Mouse (Mus musculus): ENCODE data around the gene Slfn5. TPM values are rescaled to one million over a fixed set of nuclear protein-coding genes. Genes with fewer than 3 reads are reported as not detected.
"Not testable (repeated sequence)": the region's sequence is repeated elsewhere in the genome, so short reads cannot be mapped to it uniquely, and the experiment has no call there.

Gene Slfn5
- polyA plus RNA-seq, 1 experiment from 2014 or later: 0.83 TPM

DNA sequence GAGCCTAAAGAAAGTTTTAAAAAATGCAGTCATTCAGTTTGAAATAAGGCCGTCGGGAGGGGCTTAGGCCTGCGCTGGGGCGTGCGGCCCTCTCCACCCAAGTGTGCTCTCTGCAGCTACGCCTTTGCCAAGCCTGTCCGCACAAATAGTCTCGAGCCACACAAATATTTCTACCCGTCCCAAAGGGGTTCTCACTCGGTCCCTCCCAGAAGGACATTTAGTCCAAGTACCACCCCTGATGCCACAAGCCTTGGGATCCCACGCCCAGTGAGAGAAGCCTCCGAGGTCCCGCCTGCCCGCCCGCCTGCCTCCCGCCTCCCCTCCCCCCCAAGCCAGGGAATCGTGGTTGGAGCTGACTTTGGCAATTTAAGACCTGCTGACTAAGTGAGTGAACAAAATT is 32.0 kb downstream of the Slfn5 start:
- WGBS: 82% methylated on average over 17 of the region's 17 CpGs

DNA sequence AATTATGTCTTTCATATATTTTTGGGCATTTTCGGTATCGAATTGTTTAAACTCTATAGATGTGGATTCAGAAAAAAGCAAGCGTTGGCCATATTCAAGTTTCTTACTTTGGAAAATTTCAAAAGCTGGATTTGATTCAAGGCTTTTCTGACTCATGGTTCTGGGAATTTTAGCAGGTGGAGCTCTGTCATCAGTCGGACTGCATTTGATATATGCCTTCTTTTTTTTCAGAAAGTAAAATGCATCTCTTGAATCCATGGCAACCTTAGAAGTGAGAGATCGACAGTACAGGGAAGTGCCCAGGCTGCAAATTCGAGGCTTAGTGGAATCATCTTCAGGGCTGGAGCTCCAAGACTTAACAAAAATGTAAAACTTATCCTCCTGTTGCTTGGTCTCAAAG is 36.5 kb downstream of the Slfn5 start:
- 85% methylated on average over 6 of the region's 6 CpGs for WGBS
- peaks cover 18% of the 10 kb centered on the region for H3K4me1 ChIP-seq
- H3K4me2 ChIP-seq (replicated peaks): no peak overlapping the region
- H3K9ac ChIP-seq (replicated peaks): no peak overlapping the region
- no peak overlapping the region for H3K27ac ChIP-seq (replicated peaks)
- H3K27me3 ChIP-seq: peaks cover 18% of the 10 kb centered on the region
- ATAC-seq (ENCODE audit: low FRiP score, low read depth): no peak
- 0 out of 2 replicates have a peak, but pooled peaks cover 5% of the 10 kb centered on the region for H3K36me3 ChIP-seq
- no peaks in the 10 kb centered on the region for H3K9me3 ChIP-seq
- no peak overlapping the region for H3K4me3 ChIP-seq

More for the DNA sequence above, 32.0 kb downstream of the Slfn5 start:
- Histone ChIP-seq H3K9me3 (no peaks in the 10 kb centered on the region), H3K4me1 (no peaks in the 10 kb centered on the region), H3K4me2 (replicated peaks) (no peak overlapping the region), H3K27ac (replicated peaks) (no peak overlapping the region), H3K36me3 (0 out of 2 replicates have a peak, but pooled peaks cover 5% of the 10 kb centered on the region), H3K4me3 (no peak overlapping the region), H3K27me3 (no peaks in the 10 kb centered on the region), H3K9ac (replicated peaks) (no peak overlapping the region)
- ATAC-seq (ENCODE audit: low FRiP score, low read depth): no peak

GRCm38 (mm10) chr11:82989357-82989756 is 38.2 kb downstream of the Slfn5 start:
- Histone ChIP-seq H3K4me1 (peaks cover 18% of the 10 kb centered on the region), H3K27ac (replicated peaks) (no peak overlapping the region), H3K9me3 (no peaks in the 10 kb centered on the region), H3K4me2 (replicated peaks) (peak overlapping the region; percentile 55; the same call in 1 of the 2 replicates), H3K36me3 (0 out of 2 replicates have a peak, but pooled peaks cover 5% of the 10 kb centered on the region), H3K4me3 (no peak overlapping the region), H3K9ac (replicated peaks) (no peak overlapping the region), H3K27me3 (peaks cover 18% of the 10 kb centered on the region)
- WGBS: 31% methylated on average over 12 of the region's 12 CpGs
- ATAC-seq (ENCODE audit: low FRiP score, low read depth): no peak

DNA sequence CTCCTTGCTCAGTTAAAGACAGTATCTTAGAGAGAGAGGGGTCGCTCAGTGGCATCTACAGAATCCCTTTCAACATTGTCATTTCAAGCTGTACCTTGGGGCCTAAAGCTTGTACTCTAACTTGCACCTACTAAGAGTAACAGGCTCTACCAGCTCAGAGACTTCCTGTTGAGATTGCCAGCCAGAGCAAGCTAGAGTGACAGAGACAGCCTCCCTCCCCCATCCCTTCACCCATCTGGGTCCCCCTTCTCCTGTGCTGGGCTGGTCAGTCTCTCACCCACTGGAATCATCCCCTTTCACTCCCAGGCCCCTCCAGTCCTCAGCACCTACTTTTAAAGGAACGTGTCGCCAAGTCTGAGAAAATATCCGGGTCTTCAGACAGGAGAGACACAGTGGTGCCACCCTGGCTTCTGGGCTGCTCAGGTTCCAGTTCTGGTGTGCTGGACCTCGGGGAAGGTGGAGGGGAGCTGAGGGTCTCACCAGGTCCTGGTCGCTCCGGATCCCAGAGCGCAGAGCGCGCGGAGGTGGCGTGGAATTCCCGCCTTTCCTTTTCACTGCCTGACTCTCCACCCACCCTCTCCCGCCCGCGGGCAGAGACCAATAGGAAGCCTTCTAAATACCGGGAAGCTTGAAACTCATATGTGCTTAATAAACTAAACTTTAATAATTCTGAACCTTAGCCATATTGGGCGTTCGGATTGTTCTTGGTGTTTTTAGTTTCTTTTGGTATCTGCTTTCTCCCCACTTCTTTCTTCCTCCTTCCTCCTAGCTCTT is 39.6 kb downstream of the Slfn5 start:
- Histone ChIP-seq H3K27me3 (peaks cover 18% of the 10 kb centered on the region), H3K4me2 (replicated peaks) (peak overlapping the region; percentile 55), H3K9ac (replicated peaks) (peak overlapping the region; percentile 47; the same call in 1 of the 2 replicates), H3K4me1 (peaks cover 18% of the 10 kb centered on the region), H3K4me3 (peak overlapping the region; percentile 35)
- WGBS: 18% methylated on average over 19 of the region's 19 CpGs
- not testable (repeated sequence) for H3K9me3 ChIP-seq; ATAC-seq (ENCODE audit: low FRiP score, low read depth); H3K36me3 ChIP-seq; H3K27ac ChIP-seq (replicated peaks)

- H3K4me1 ChIP-seq: peaks cover 18% of the 10 kb centered on the region
- ATAC-seq (ENCODE audit: low FRiP score, low read depth): no peak
- H3K4me3 ChIP-seq: peak within 1 kb of the TSS; percentile 35
- peaks cover 18% of the 10 kb centered on the region for H3K27me3 ChIP-seq
- H3K9ac ChIP-seq (replicated peaks): peak within 1 kb of the TSS; percentile 47; the same call in 1 of the 2 replicates
- H3K27ac ChIP-seq (replicated peaks): no peak within 1 kb of the TSS
- H3K36me3 ChIP-seq: no peaks in the 10 kb centered on the region
- 8% methylated on average over 14 of the region's 14 CpGs for WGBS
- H3K4me2 ChIP-seq (replicated peaks): peak within 1 kb of the TSS; percentile 55
- H3K9me3 ChIP-seq: no peaks in the 10 kb centered on the region
Observed at GRCm38 (mm10) chr11:82991469-82992166, 40.5 kb downstream of the Slfn5 start, which contains the start of gene Slfn9. Gene Slfn9, minus strand, starts transcription at chr11:82991830.

GRCm38 (mm10) chr11:83013356-83013755 is 62.2 kb downstream of the Slfn5 start:
- no peaks in the 10 kb centered on the region for H3K27me3 ChIP-seq
- ATAC-seq (ENCODE audit: low FRiP score, low read depth): no peak
- no peak overlapping the region for H3K9ac ChIP-seq (replicated peaks)
- no peak overlapping the region for H3K4me3 ChIP-seq
- H3K36me3 ChIP-seq: no peaks in the 10 kb centered on the region
- no peak overlapping the region for H3K27ac ChIP-seq (replicated peaks)
- no peak overlapping the region for H3K4me2 ChIP-seq (replicated peaks)
- H3K4me1 ChIP-seq: no peaks in the 10 kb centered on the region
- WGBS: 72% methylated on average over 1 of the region's 1 CpGs
- no peaks in the 10 kb centered on the region for H3K9me3 ChIP-seq

Small RNAs within 50 kb of the gene (microRNA-seq; reads per million reads assigned to microRNA genes)
- not detected for gene Mir7679

Other genes with a start within 250 kb of the Slfn5 start
- gene Cct6b, start 187.0 kb upstream of the Slfn5 start, polyA plus RNA-seq (2016; fragmentation: Nextera tagmentation; extraction: Ambion mirVana): 0.42 and 0.50 TPM in 2 replicates
- gene Zfp830, start 187.0 kb upstream of the Slfn5 start, polyA plus RNA-seq (2016; fragmentation: Nextera tagmentation; extraction: Ambion mirVana): 34.8 and 36.0 TPM in 2 replicates
- 46.1 and 52.8 TPM in 2 replicates for gene Lig3, start 170.2 kb upstream of the Slfn5 start, polyA plus RNA-seq (2016; fragmentation: Nextera tagmentation; extraction: Ambion mirVana)
- gene Rffl, start 80.1 kb upstream of the Slfn5 start, polyA plus RNA-seq (2016; fragmentation: Nextera tagmentation; extraction: Ambion mirVana): 7.9 and 8.9 TPM in 2 replicates
- gene Rad51d, start 60.7 kb upstream of the Slfn5 start, polyA plus RNA-seq (2016; fragmentation: Nextera tagmentation; extraction: Ambion mirVana): 12.8 and 14.1 TPM in 2 replicates
- 0.27 and 0.64 TPM in 2 replicates for gene Fndc8, start 59.2 kb upstream of the Slfn5 start, polyA plus RNA-seq (2016; fragmentation: Nextera tagmentation; extraction: Ambion mirVana)
- gene Nle1, start 42.9 kb upstream of the Slfn5 start, polyA plus RNA-seq (2016; fragmentation: Nextera tagmentation; extraction: Ambion mirVana): 33.8 and 33.9 TPM in 2 replicates
- 0.89 and 0.93 TPM in 2 replicates for gene Unc45b, start 40.8 kb upstream of the Slfn5 start, polyA plus RNA-seq (2016; fragmentation: Nextera tagmentation; extraction: Ambion mirVana)
- 9.3 and 10.6 TPM in 2 replicates for gene Slfn9, start 40.5 kb downstream of the Slfn5 start, polyA plus RNA-seq (2016; fragmentation: Nextera tagmentation; extraction: Ambion mirVana)
- 0.25 and 0.46 TPM in 2 replicates for gene Slfn8, start 69.5 kb downstream of the Slfn5 start, polyA plus RNA-seq (2016; fragmentation: Nextera tagmentation; extraction: Ambion mirVana)
- gene Slfn2, start 113.8 kb downstream of the Slfn5 start, polyA plus RNA-seq (2016; fragmentation: Nextera tagmentation; extraction: Ambion mirVana): 1.4 and 1.6 TPM in 2 replicates
- not detected in 2 replicates for gene Slfn1, start 165.5 kb downstream of the Slfn5 start, polyA plus RNA-seq (2016; fragmentation: Nextera tagmentation; extraction: Ambion mirVana)
- gene Slfn4, start 223.8 kb downstream of the Slfn5 start, polyA plus RNA-seq (2016; fragmentation: Nextera tagmentation; extraction: Ambion mirVana): not detected in 2 replicates
- gene Slfn3, start 240.0 kb downstream of the Slfn5 start, polyA plus RNA-seq (2016; fragmentation: Nextera tagmentation; extraction: Ambion mirVana): 0.14 and 0.35 TPM in 2 replicates